Mouse (Mus musculus): ENCODE results near the gene Bok. TPM values are rescaled to one million over a fixed set of nuclear protein-coding genes. Genes with fewer than 3 reads are reported as not detected.
A peak's percentile ranks its signal among the peaks of the same experiment; 100 is the strongest.

The Bok gene
- polyA plus RNA-seq, 1 experiment from 2014 or later = 57.2 TPM

DNA sequence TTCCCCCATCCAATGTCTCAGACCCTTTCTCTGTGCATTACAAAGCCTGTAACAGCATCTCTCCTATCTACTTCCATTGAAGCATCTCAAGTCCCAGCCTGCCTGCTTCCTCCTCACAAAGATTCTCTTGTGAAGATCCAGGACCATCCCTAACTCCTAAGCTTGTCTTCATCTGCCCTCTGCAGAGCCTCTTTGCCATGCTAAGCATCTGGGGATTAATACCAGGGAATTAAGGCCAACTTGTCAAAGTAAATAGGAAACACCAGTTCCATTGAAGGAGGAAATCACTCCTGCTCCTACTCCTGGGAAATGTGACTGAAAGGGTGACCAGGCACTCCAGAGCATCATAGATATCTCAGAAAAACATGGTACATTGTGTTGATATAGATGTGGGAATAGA, 15.5 kb upstream of the Bok start:
- no peak overlapping the region for H3K27ac ChIP-seq (ENCODE audit: low read depth, low read length)
- H3K4me1 ChIP-seq (replicated peaks; ENCODE audit: control insufficient read depth, insufficient read depth, low read length) = peaks cover 16% of the 10 kb centered on the region
- ATAC-seq = no peak
- no peaks in the 10 kb centered on the region for H3K9me3 ChIP-seq (ENCODE audit: control insufficient read depth)
- no peak overlapping the region for H3K4me2 ChIP-seq (replicated peaks; ENCODE audit: low read depth)
- no peak overlapping the region for H3K4me3 ChIP-seq (ENCODE audit: low read depth, low read length)
- no peaks in the 10 kb centered on the region for H3K27me3 ChIP-seq (replicated peaks; ENCODE audit: control insufficient read depth, insufficient read depth, low read length)
- no peaks in the 10 kb centered on the region for H3K36me3 ChIP-seq (ENCODE audit: control insufficient read depth, insufficient read depth)
- no peak overlapping the region for H3K9ac ChIP-seq (ENCODE audit: low read depth, low read length)
- no peak for TF ChIP-seq CTCF (IDR thresholded peaks at IDR 0.05; ENCODE audit: low read depth)

DNA sequence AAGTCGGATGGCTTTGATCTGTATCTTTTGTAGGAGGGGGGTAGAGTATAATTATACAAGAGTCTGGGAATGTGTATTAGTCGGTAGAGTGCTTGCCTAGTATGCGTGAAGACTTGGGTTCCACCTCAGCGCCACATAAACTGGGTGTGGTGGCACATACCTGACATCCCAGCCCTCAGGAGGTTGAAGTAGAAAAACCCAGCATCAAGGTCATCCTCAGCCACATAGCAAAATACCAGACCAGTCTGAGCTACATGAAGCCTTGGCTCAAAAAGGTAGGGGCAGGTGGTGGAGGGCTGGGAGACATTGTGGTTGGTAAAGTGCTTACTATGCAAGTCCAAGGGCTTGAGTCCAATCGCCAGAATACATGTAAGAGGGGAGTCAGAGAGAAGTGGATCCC, 12.8 kb upstream of the Bok start:
- WGBS = 91% methylated on average over 5 of the region's 5 CpGs
- H3K4me3 ChIP-seq (ENCODE audit: low read depth, low read length) = no peak overlapping the region
- no peaks in the 10 kb centered on the region for H3K36me3 ChIP-seq (ENCODE audit: control insufficient read depth, insufficient read depth)
- ATAC-seq = no peak
- H3K27ac ChIP-seq (ENCODE audit: low read depth, low read length) = no peak overlapping the region
- no peaks in the 10 kb centered on the region for H3K27me3 ChIP-seq (replicated peaks; ENCODE audit: control insufficient read depth, insufficient read depth, low read length)
- H3K4me1 ChIP-seq (replicated peaks; ENCODE audit: control insufficient read depth, insufficient read depth, low read length) = peaks cover 7% of the 10 kb centered on the region; the same call in 1 of the 2 replicates
- no peak overlapping the region for H3K9ac ChIP-seq (ENCODE audit: low read depth, low read length)
- H3K4me2 ChIP-seq (replicated peaks; ENCODE audit: low read depth) = no peak overlapping the region
- TF ChIP-seq CTCF (IDR thresholded peaks at IDR 0.05; ENCODE audit: low read depth) = no peak
- H3K9me3 ChIP-seq (ENCODE audit: control insufficient read depth) = no peaks in the 10 kb centered on the region

DNA sequence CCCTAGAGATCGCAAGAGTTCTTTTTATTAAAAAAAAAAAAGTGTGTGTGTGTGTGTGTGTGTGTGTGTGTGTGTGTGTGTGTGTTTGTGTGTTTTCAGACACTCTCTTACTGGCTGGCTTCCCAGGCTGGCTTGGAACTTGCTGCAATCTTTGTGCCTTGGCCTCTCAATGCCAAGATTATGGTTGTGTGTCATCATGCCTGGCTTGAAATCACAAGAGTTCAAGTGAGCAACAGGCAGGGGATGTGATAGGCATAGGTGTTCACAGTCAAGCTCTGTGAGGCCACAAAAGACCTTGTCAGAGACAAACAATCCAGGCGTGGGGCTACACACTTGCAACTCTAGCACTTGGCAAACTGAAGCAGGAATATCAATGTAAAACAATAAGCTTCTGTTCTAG, 7.1 kb upstream of the Bok start:
- Histone ChIP-seq H3K27me3 (replicated peaks; ENCODE audit: control insufficient read depth, insufficient read depth, low read length) (no peaks in the 10 kb centered on the region), H3K27ac (ENCODE audit: low read depth, low read length) (no peak overlapping the region), H3K36me3 (ENCODE audit: control insufficient read depth, insufficient read depth) (no peaks in the 10 kb centered on the region), H3K9ac (ENCODE audit: low read depth, low read length) (no peak overlapping the region), H3K4me1 (replicated peaks; ENCODE audit: control insufficient read depth, insufficient read depth, low read length) (no peaks in the 10 kb centered on the region), H3K4me2 (replicated peaks; ENCODE audit: low read depth) (no peak overlapping the region), H3K4me3 (ENCODE audit: low read depth, low read length) (no peak overlapping the region), H3K9me3 (ENCODE audit: control insufficient read depth) (no peaks in the 10 kb centered on the region)
- WGBS = 48% methylated on average over 2 of the region's 2 CpGs
- ATAC-seq = no peak
- no peak for TF ChIP-seq CTCF (IDR thresholded peaks at IDR 0.05; ENCODE audit: low read depth)

DNA sequence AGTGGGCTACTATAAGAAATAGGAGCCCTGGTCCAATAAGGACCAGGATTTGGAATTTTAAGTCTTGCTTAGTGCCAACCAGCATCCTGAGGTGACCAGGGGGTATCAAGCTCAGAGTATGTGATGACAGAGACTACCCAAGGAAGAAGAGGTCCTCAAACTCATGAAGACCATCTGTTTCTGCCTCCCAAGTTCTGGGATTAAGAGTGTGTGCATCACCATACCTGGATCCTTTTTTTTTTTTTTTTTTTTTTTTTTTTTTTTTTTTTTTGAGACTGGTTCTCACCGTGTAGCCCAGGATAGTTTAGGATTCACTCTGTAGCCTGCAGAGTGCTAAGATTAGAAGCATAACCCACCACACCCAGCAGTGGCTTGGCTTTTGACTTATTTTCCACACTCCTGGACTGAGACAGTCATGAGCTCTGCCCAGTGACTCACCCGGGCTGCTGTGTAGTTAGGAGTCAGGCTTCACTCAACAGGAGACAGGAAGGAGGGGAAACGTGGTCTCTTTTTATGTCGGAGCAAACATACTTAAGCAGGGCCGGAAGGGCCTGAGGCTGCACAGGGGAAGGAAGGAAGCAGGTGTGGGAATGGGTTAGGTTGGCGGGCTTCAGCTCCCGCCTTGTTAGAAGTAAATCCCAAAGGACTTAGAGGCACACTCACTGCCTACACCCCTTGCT, 5.4 kb upstream of the Bok start:
- WGBS = 53% methylated on average over 7 of the region's 7 CpGs

DNA sequence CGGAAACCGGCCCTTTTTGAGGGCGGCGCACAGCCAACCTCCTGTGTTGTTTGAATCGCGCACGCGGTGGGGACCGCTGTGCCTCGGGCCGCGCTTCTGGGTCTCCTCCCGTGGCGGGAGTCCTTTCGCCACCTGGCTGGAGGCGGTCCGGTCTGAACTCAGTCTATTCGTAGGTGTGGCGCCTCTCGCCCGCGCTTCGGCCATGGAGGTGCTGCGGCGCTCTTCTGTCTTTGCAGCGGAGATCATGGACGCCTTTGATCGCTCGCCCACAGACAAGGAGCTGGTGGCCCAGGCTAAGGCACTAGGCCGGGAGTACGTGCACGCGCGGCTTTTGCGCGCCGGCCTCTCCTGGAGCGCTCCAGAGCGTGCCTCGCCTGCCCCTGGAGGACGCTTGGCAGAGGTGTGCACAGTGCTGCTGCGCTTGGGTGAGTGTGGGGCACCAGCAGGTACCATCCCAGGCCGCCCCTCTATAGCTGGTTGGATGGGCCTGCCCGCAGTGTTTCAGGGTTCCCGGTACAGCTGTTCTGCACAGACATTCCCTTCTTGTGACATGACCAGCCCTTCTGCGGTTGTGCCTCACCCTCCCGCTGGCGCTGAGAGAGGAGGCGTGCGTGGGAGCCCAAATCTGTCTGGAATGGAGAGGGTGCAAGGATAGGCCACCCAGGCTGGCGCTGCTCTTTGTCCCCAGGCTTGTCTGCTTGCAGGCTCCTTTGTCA, 943 bp downstream of the Bok start:
- peak overlapping the region; percentile 57 for H3K27ac ChIP-seq (ENCODE audit: low read depth, low read length)
- H3K4me1 ChIP-seq (replicated peaks; ENCODE audit: control insufficient read depth, insufficient read depth, low read length) = 0 out of 2 replicates have a peak, but pooled peaks cover 9% of the 10 kb centered on the region
- 7% methylated on average over 51 of the region's 51 CpGs for WGBS
- peak overlapping the region; percentile 95 for H3K4me2 ChIP-seq (replicated peaks; ENCODE audit: low read depth)
- H3K4me3 ChIP-seq (ENCODE audit: low read depth, low read length) = peak overlapping the region; percentile 58
- ATAC-seq = peak; percentile 88
- H3K9me3 ChIP-seq (ENCODE audit: control insufficient read depth) = no peaks in the 10 kb centered on the region
- H3K27me3 ChIP-seq (replicated peaks; ENCODE audit: control insufficient read depth, insufficient read depth, low read length) = no peaks in the 10 kb centered on the region
- TF ChIP-seq CTCF (IDR thresholded peaks at IDR 0.05; ENCODE audit: low read depth) = peak; percentile 81
- no peaks in the 10 kb centered on the region for H3K36me3 ChIP-seq (ENCODE audit: control insufficient read depth, insufficient read depth)
- peak overlapping the region; percentile 68 for H3K9ac ChIP-seq (ENCODE audit: low read depth, low read length)

More for the DNA sequence above, 5.4 kb upstream of the Bok start:
- no peaks in the 10 kb centered on the region for H3K36me3 ChIP-seq (ENCODE audit: control insufficient read depth, insufficient read depth)
- no peak overlapping the region for H3K27ac ChIP-seq (ENCODE audit: low read depth, low read length)
- H3K9ac ChIP-seq (ENCODE audit: low read depth, low read length) = no peak overlapping the region
- no peak for TF ChIP-seq CTCF (IDR thresholded peaks at IDR 0.05; ENCODE audit: low read depth)
- H3K4me1 ChIP-seq (replicated peaks; ENCODE audit: control insufficient read depth, insufficient read depth, low read length) = no peaks in the 10 kb centered on the region
- no peaks in the 10 kb centered on the region for H3K9me3 ChIP-seq (ENCODE audit: control insufficient read depth)
- peak; percentile 54; the same call in 1 of the 2 replicates for ATAC-seq
- H3K27me3 ChIP-seq (replicated peaks; ENCODE audit: control insufficient read depth, insufficient read depth, low read length) = no peaks in the 10 kb centered on the region
- H3K4me2 ChIP-seq (replicated peaks; ENCODE audit: low read depth) = no peak overlapping the region
- H3K4me3 ChIP-seq (ENCODE audit: low read depth, low read length) = no peak overlapping the region

DNA sequence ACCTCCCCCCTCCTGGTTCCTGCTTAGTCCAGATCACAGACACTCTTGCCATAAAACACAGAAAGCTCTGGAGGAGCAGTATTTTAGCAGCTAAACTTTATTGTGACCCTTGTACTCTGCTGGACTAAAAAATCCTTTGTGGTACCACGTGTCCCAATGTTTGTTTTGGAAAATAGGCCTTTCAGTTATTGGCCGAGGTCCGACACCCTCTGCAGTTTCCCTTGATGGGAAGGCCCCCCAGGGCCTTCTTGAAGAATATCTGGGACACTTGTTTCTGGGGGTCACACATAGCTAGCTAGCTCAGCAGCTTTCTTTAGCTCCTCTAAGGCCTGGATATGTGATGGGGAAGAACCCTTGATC, 1.5 kb downstream of the Bok start:
- H3K36me3 ChIP-seq (ENCODE audit: control insufficient read depth, insufficient read depth) = no peaks in the 10 kb centered on the region
- H3K4me3 ChIP-seq (ENCODE audit: low read depth, low read length) = no peak overlapping the region; the same call in 1 of the 2 replicates
- H3K27me3 ChIP-seq (replicated peaks; ENCODE audit: control insufficient read depth, insufficient read depth, low read length) = no peaks in the 10 kb centered on the region
- no peak for TF ChIP-seq CTCF (IDR thresholded peaks at IDR 0.05; ENCODE audit: low read depth)
- 0 out of 2 replicates have a peak, but pooled peaks cover 9% of the 10 kb centered on the region for H3K4me1 ChIP-seq (replicated peaks; ENCODE audit: control insufficient read depth, insufficient read depth, low read length)
- WGBS = 48% methylated on average over 3 of the region's 3 CpGs
- H3K4me2 ChIP-seq (replicated peaks; ENCODE audit: low read depth) = peak overlapping the region; percentile 95
- no peak overlapping the region for H3K9ac ChIP-seq (ENCODE audit: low read depth, low read length)
- H3K27ac ChIP-seq (ENCODE audit: low read depth, low read length) = no peak overlapping the region
- no peak for ATAC-seq
- H3K9me3 ChIP-seq (ENCODE audit: control insufficient read depth) = no peaks in the 10 kb centered on the region

Data from intestine, postnatal 0 days (tissue).